Mouse (Mus musculus): ENCODE results near the gene Sap30. TPM values are rescaled to one million over a fixed set of nuclear protein-coding genes. Genes with fewer than 3 reads are reported as not detected.
"Not testable (repeated sequence)": the region's sequence is repeated elsewhere in the genome, so short reads cannot be mapped to it uniquely, and the experiment has no call there.

The Sap30 gene
- 50.6 and 51.0 TPM in 2 replicates for polyA plus RNA-seq (2015; fragmentation: Nextera tagmentation; extraction: Ambion mirVana)

GRCm38 (mm10) chr8:57487441-57488155 lies at the start of gene Sap30:
TSS of gene Sap30 (minus strand) at chr8:57487860.
- peak within 1 kb of the TSS; percentile 82 for H3K4me3 ChIP-seq
- peak within 1 kb of the TSS; percentile 74 for H3K4me2 ChIP-seq
- WGBS = under 1% methylated on average over 66 of the region's 66 CpGs
- no peaks in the 10 kb centered on the region for H3K27me3 ChIP-seq
- peaks cover 17% of the 10 kb centered on the region for H3K4me1 ChIP-seq (replicated peaks)
- peaks cover 7% of the 10 kb centered on the region for H3K36me3 ChIP-seq
- H3K27ac ChIP-seq (replicated peaks) = peak within 1 kb of the TSS; percentile 99
- peak; percentile 97 for ATAC-seq (ENCODE audit: low read depth)
- peak within 1 kb of the TSS; percentile 94 for H3K9ac ChIP-seq
- H3K9me3 ChIP-seq = no peaks in the 10 kb centered on the region

GRCm38 (mm10) chr8:57536167-57536566 lies 48.5 kb upstream of the Sap30 start:
- ATAC-seq (ENCODE audit: low read depth) = no peak
- Histone ChIP-seq H3K9ac (no peak overlapping the region), H3K4me2 (no peak overlapping the region), H3K27me3 (no peaks in the 10 kb centered on the region), H3K4me3 (no peak overlapping the region), H3K27ac (replicated peaks) (no peak overlapping the region), H3K4me1 (replicated peaks) (no peaks in the 10 kb centered on the region), H3K9me3 (no peaks in the 10 kb centered on the region), H3K36me3 (peaks cover 18% of the 10 kb centered on the region)
- 96% methylated on average over 6 of the region's 6 CpGs for WGBS

GRCm38 (mm10) chr8:57534495-57534894 lies 46.8 kb upstream of the Sap30 start:
- Histone ChIP-seq H3K36me3 (peaks cover 18% of the 10 kb centered on the region), H3K27ac (replicated peaks) (no peak overlapping the region), H3K9ac (no peak overlapping the region), H3K4me3 (no peak overlapping the region), H3K27me3 (no peaks in the 10 kb centered on the region), H3K4me2 (no peak overlapping the region), H3K9me3 (no peaks in the 10 kb centered on the region), H3K4me1 (replicated peaks) (no peaks in the 10 kb centered on the region)
- no peak for ATAC-seq (ENCODE audit: low read depth)
- WGBS = 81% methylated on average over 4 of the region's 4 CpGs

GRCm38 (mm10) chr8:57533106-57533505 lies 45.4 kb upstream of the Sap30 start:
- H3K27me3 ChIP-seq = no peaks in the 10 kb centered on the region
- H3K9me3 ChIP-seq = no peaks in the 10 kb centered on the region
- ATAC-seq (ENCODE audit: low read depth) = no peak
- H3K4me3 ChIP-seq = no peak overlapping the region
- no peak overlapping the region for H3K27ac ChIP-seq (replicated peaks)
- WGBS = 94% methylated on average over 4 of the region's 4 CpGs
- no peaks in the 10 kb centered on the region for H3K4me1 ChIP-seq (replicated peaks)
- no peak overlapping the region for H3K4me2 ChIP-seq
- H3K9ac ChIP-seq = no peak overlapping the region
- H3K36me3 ChIP-seq = peaks cover 18% of the 10 kb centered on the region

GRCm38 (mm10) chr8:57532223-57532622 lies 44.6 kb upstream of the Sap30 start:
- Histone ChIP-seq H3K9me3 (no peaks in the 10 kb centered on the region), H3K27me3 (no peaks in the 10 kb centered on the region), H3K36me3 (peaks cover 18% of the 10 kb centered on the region), H3K27ac (replicated peaks) (no peak overlapping the region), H3K4me1 (replicated peaks) (0 out of 2 replicates have a peak, but pooled peaks cover under 1% of the 10 kb centered on the region), H3K4me2 (no peak overlapping the region), H3K9ac (no peak overlapping the region), H3K4me3 (no peak overlapping the region)
- WGBS = 65% methylated on average over 2 of the region's 2 CpGs
- no peak for ATAC-seq (ENCODE audit: low read depth)

- Histone ChIP-seq H3K4me3 (no peak overlapping the region), H3K4me2 (no peak overlapping the region), H3K9ac (no peak overlapping the region), H3K27ac (replicated peaks) (no peak overlapping the region), H3K9me3 (no peaks in the 10 kb centered on the region), H3K27me3 (no peaks in the 10 kb centered on the region), H3K4me1 (replicated peaks) (0 out of 2 replicates have a peak, but pooled peaks cover 2% of the 10 kb centered on the region), H3K36me3 (peaks cover 13% of the 10 kb centered on the region)
- peak; percentile 75 for ATAC-seq (ENCODE audit: low read depth)
- 38% methylated on average over 15 of the region's 15 CpGs for WGBS
Measured at GRCm38 (mm10) chr8:57530666-57531349, 43.1 kb upstream of the Sap30 start.

- 90% methylated on average over 13 of the region's 13 CpGs for WGBS
- Histone ChIP-seq H3K36me3 (peaks cover 11% of the 10 kb centered on the region), H3K9me3 (no peaks in the 10 kb centered on the region), H3K4me2 (no peak overlapping the region), H3K4me1 (replicated peaks) (0 out of 2 replicates have a peak, but pooled peaks cover 2% of the 10 kb centered on the region), H3K27me3 (no peaks in the 10 kb centered on the region), H3K27ac (replicated peaks) (no peak overlapping the region), H3K9ac (no peak overlapping the region), H3K4me3 (no peak overlapping the region)
- ATAC-seq (ENCODE audit: low read depth) = no peak
Measured at GRCm38 (mm10) chr8:57530238-57530637, 42.6 kb upstream of the Sap30 start.

- H3K9ac ChIP-seq = no peak overlapping the region
- 94% methylated on average over 1 of the region's 1 CpGs for WGBS
- ATAC-seq (ENCODE audit: low read depth) = no peak
- no peak overlapping the region for H3K27ac ChIP-seq (replicated peaks)
- H3K4me3 ChIP-seq = no peak overlapping the region
- no peaks in the 10 kb centered on the region for H3K9me3 ChIP-seq
- peaks cover 9% of the 10 kb centered on the region; the same call in 1 of the 2 replicates for H3K36me3 ChIP-seq
- 0 out of 2 replicates have a peak, but pooled peaks cover 2% of the 10 kb centered on the region for H3K4me1 ChIP-seq (replicated peaks)
- H3K4me2 ChIP-seq = no peak overlapping the region
- no peaks in the 10 kb centered on the region for H3K27me3 ChIP-seq
Measured at GRCm38 (mm10) chr8:57528036-57528435, 40.4 kb upstream of the Sap30 start.

- 87% methylated on average over 12 of the region's 12 CpGs for WGBS
Measured at GRCm38 (mm10) chr8:57520186-57520786, 32.6 kb upstream of the Sap30 start.

GRCm38 (mm10) chr8:57517723-57518122 lies 30.1 kb upstream of the Sap30 start:
- 91% methylated on average over 3 of the region's 3 CpGs for WGBS
- Histone ChIP-seq H3K27ac (replicated peaks) (no peak overlapping the region), H3K4me3 (no peak overlapping the region), H3K36me3 (0 out of 2 replicates have a peak, but pooled peaks cover 5% of the 10 kb centered on the region), H3K9ac (no peak overlapping the region), H3K4me2 (no peak overlapping the region), H3K4me1 (replicated peaks) (peaks cover 6% of the 10 kb centered on the region), H3K27me3 (no peaks in the 10 kb centered on the region), H3K9me3 (no peaks in the 10 kb centered on the region)
- no peak for ATAC-seq (ENCODE audit: low read depth)

More at GRCm38 (mm10) chr8:57520186-57520786, 32.6 kb upstream of the Sap30 start:
- Histone ChIP-seq H3K27ac (replicated peaks) (no peak overlapping the region), H3K4me3 (no peak overlapping the region), H3K9me3 (no peaks in the 10 kb centered on the region), H3K27me3 (no peaks in the 10 kb centered on the region), H3K4me1 (replicated peaks) (no peaks in the 10 kb centered on the region), H3K4me2 (no peak overlapping the region), H3K9ac (no peak overlapping the region), H3K36me3 (peaks cover 9% of the 10 kb centered on the region; the same call in 1 of the 2 replicates)
- ATAC-seq (ENCODE audit: low read depth) = no peak

- not testable (repeated sequence) for H3K4me2 ChIP-seq; H3K36me3 ChIP-seq; ATAC-seq (ENCODE audit: low read depth); H3K4me1 ChIP-seq (replicated peaks); H3K9ac ChIP-seq; H3K4me3 ChIP-seq; H3K9me3 ChIP-seq; H3K27ac ChIP-seq (replicated peaks); H3K27me3 ChIP-seq
- 96% methylated on average over 4 of the region's 5 CpGs for WGBS
Measured at GRCm38 (mm10) chr8:57516685-57517084, 29.0 kb upstream of the Sap30 start.

GRCm38 (mm10) chr8:57513178-57513661 lies 25.6 kb upstream of the Sap30 start:
- H3K4me3 ChIP-seq = peak overlapping the region; percentile 82
- ATAC-seq (ENCODE audit: low read depth); H3K27ac ChIP-seq (replicated peaks); H3K9me3 ChIP-seq; H3K36me3 ChIP-seq; H3K27me3 ChIP-seq: not testable (repeated sequence)
- peak overlapping the region; percentile 95 for H3K9ac ChIP-seq
- H3K4me2 ChIP-seq = peak overlapping the region; percentile 65
- peaks cover 10% of the 10 kb centered on the region for H3K4me1 ChIP-seq (replicated peaks)
- whole genome bisulfite sequencing = 28% methylated on average over 10 of the region's 10 CpGs
